Mouse (Mus musculus) olfactory bulb, adult 2 months (tissue): ENCODE data around the gene Cox10.

Experiments
- CTCF ChIP-seq: fragments of 200-500 bp; IDR thresholded peaks from 2 replicates; pipeline ENCODE4 v1.5.1; 2012; ENCODE audit warnings: low read depth, mild to moderate bottlenecking, low read length, moderate library complexity; ENCODE audit not compliant: insufficient read depth
- POLR2A ChIP-seq: fragments of 200-500 bp; IDR thresholded peaks from 2 replicates; pipeline ENCODE4 v1.6.1; 2012; ENCODE audit warnings: mild to moderate bottlenecking, low read depth, low read length, moderate library complexity; ENCODE audit not compliant: insufficient read depth

DNA sequence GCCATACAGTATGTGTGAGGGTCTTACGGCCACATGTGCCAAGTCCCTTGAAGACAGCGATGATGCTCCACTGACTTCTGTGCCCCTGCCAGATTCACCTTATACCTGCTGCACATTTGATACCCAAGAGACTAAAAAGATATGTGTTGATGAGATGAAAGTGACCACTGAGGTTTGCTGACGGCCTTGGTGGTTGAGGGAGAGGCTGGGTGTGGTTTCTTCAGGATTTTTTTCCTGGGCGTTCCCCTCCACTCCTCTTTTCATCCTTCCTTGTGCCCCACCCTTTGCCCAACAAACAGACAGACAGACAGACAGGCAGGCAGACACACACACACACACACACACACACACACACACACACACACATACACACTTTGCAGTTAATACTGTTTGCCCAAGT, 37.4 kb upstream of the Cox10 start:
- TF ChIP-seq CTCF: no peak
- TF ChIP-seq POLR2A: no peak
